Mouse (Mus musculus): Measurements from ENCODE around the gene Klf16. TPM values are rescaled to one million over a fixed set of nuclear protein-coding genes. Genes with fewer than 3 reads are reported as not detected.

The Klf16 gene
- total and polyA plus RNA-seq, 3 experiments: 14.1 to 94.0 (median 38.2) TPM

GRCm38 (mm10) chr10:80586407-80587304 lies 9.5 kb upstream of the Klf16 start:
- no peak overlapping the region; the same call in 1 of the 2 replicates for H3K4me2 ChIP-seq (ENCODE audit: insufficient read depth, low read depth, poor library complexity, severe bottlenecking)
- H3K79me2 ChIP-seq (replicated peaks; ENCODE audit: control insufficient read depth, extremely low read depth, insufficient read depth, poor library complexity, severe bottlenecking): peaks cover 20% of the 10 kb centered on the region
- no peak for DNase-seq (ENCODE audit: extremely low read depth)
- no peak overlapping the region for H3K9ac ChIP-seq (ENCODE audit: insufficient read depth, low read depth)
- peaks cover 29 to 75% of the 10 kb centered on the region in 2 experiments for H3K4me1 ChIP-seq (ENCODE audit: control insufficient read depth in 1 of 2, insufficient read depth in 2 of 2)
- TF ChIP-seq JUN (IDR thresholded peaks at IDR 0.05; ENCODE audit: insufficient read depth, low read depth, low read length) (no peak), GABPA (IDR thresholded peaks at IDR 0.05; ENCODE audit: insufficient replicate concordance, low read depth, low read length) (no peak), SIN3A (IDR thresholded peaks at IDR 0.05; ENCODE audit: low read length) (no peak), CHD1 (IDR thresholded peaks at IDR 0.05; ENCODE audit: low read depth, low read length) (no peak), ETS1 (conservative IDR thresholded peaks at IDR 0.05; ENCODE audit: low read depth, low read length) (no peak), POLR2AphosphoS2 (IDR thresholded peaks at IDR 0.05; ENCODE audit: low read depth, low read length) (no peak), UBTF (IDR thresholded peaks at IDR 0.05; ENCODE audit: low read depth, low read length) (no peak), POLR2A (IDR thresholded peaks at IDR 0.05; ENCODE audit: low read depth, low read length) (no peak), ZMIZ1 (IDR thresholded peaks at IDR 0.05; ENCODE audit: low read depth, low read length) (no peak), E2F4 (IDR thresholded peaks at IDR 0.05; ENCODE audit: insufficient replicate concordance, low read depth, low read length) (no peak), NELFE (IDR thresholded peaks at IDR 0.05; ENCODE audit: low read depth, low read length) (no peak), EP300 (IDR thresholded peaks at IDR 0.05; ENCODE audit: low read length) (no peak)
- in situ Hi-C loops (cut with MboI; ENCODE audit: low pct_ligation_motif_present, low pct_unique_long_range_greater_than_20kb, low sequenced_read_pairs): no loop called here
- dilution Hi-C loops (cut with MboI; ENCODE audit: extremely low pct_ligation_motif_present, extremely low pct_unique_long_range_greater_than_20kb, low sequenced_read_pairs): no loop called here
- peaks cover 31 to 56% of the 10 kb centered on the region in 2 experiments for H3K36me3 ChIP-seq (replicated peaks in 1 of 2; ENCODE audit: control insufficient read depth in 1 of 2, insufficient read depth in 1 of 2, low read length in 1 of 2)
- H3K27me3 ChIP-seq (replicated peaks): no peaks in the 10 kb centered on the region
- no peaks in the 10 kb centered on the region for H3K9me3 ChIP-seq (replicated peaks; ENCODE audit: low read length)
- H3K4me3 ChIP-seq (replicated peaks in 1 of 3; ENCODE audit: low read depth in 2 of 3, low read length in 2 of 3, poor library complexity in 1 of 3): no peak overlapping the region
- H3K27ac ChIP-seq (ENCODE audit: insufficient read depth, low read depth): no peak overlapping the region

GRCm38 (mm10) chr10:80585581-80585980 lies 8.5 kb upstream of the Klf16 start:
- Histone ChIP-seq H3K9me3 (replicated peaks; ENCODE audit: low read length) (no peaks in the 10 kb centered on the region), H3K36me3 (replicated peaks in 1 of 2; ENCODE audit: control insufficient read depth in 1 of 2, insufficient read depth in 1 of 2, low read length in 1 of 2) (peaks cover 31 to 63% of the 10 kb centered on the region in 2 experiments), H3K27me3 (replicated peaks) (no peaks in the 10 kb centered on the region), H3K4me2 (ENCODE audit: insufficient read depth, low read depth, poor library complexity, severe bottlenecking) (no peak overlapping the region), H3K4me1 (ENCODE audit: control insufficient read depth in 1 of 2, insufficient read depth in 2 of 2) (peaks cover 33 to 84% of the 10 kb centered on the region in 2 experiments), H3K27ac (ENCODE audit: insufficient read depth, low read depth) (no peak overlapping the region), H3K4me3 (replicated peaks in 1 of 3; ENCODE audit: low read depth in 2 of 3, low read length in 2 of 3, poor library complexity in 1 of 3) (no peak overlapping the region), H3K9ac (ENCODE audit: insufficient read depth, low read depth) (no peak overlapping the region), H3K79me2 (replicated peaks; ENCODE audit: control insufficient read depth, extremely low read depth, insufficient read depth, poor library complexity, severe bottlenecking) (peaks cover 20% of the 10 kb centered on the region)
- TF ChIP-seq SMC3 (IDR thresholded peaks at IDR 0.05; ENCODE audit: low read depth, low read length) (no peak), BHLHE40 (IDR thresholded peaks at IDR 0.05; ENCODE audit: low read depth, low read length) (no peak), MAFK (IDR thresholded peaks at IDR 0.05; ENCODE audit: insufficient replicate concordance, low read length) (no peak), EP300 (IDR thresholded peaks at IDR 0.05; ENCODE audit: low read length) (no peak), KAT2A (IDR thresholded peaks at IDR 0.05; ENCODE audit: insufficient replicate concordance, low read length) (no peak), CHD2 (IDR thresholded peaks at IDR 0.05; ENCODE audit: low read length) (no peak), MAZ (IDR thresholded peaks at IDR 0.05; ENCODE audit: low read depth, low read length) (no peak), E2F4 (IDR thresholded peaks at IDR 0.05; ENCODE audit: insufficient replicate concordance, low read depth, low read length) (no peak), HCFC1 (IDR thresholded peaks at IDR 0.05; ENCODE audit: low read depth, low read length) (no peak), JUN (IDR thresholded peaks at IDR 0.05; ENCODE audit: insufficient read depth, low read depth, low read length) (no peak), TCF12 (IDR thresholded peaks at IDR 0.05; ENCODE audit: low read depth, low read length) (no peak), ETS1 (conservative IDR thresholded peaks at IDR 0.05; ENCODE audit: low read depth, low read length) (no peak), IRF4 (IDR thresholded peaks at IDR 0.05; ENCODE audit: low read depth, low read length) (no peak), ZC3H11A (IDR thresholded peaks at IDR 0.05; ENCODE audit: low read depth, low read length) (no peak), JUND (conservative IDR thresholded peaks at IDR 0.05; ENCODE audit: low read depth, low read length) (no peak)
- DNase-seq (ENCODE audit: extremely low read depth): no peak
- in situ Hi-C loops (cut with MboI; ENCODE audit: low pct_ligation_motif_present, low pct_unique_long_range_greater_than_20kb, low sequenced_read_pairs): no loop called here
- dilution Hi-C loops (cut with MboI; ENCODE audit: extremely low pct_ligation_motif_present, extremely low pct_unique_long_range_greater_than_20kb, low sequenced_read_pairs): no loop called here
